Mouse (Mus musculus) urinary bladder, postnatal 10 days (tissue): ENCODE results near the gene Steap3.

Experiments used
- DNase-seq: peaks from one replicate; pipeline ENCODE4 v3.0.0; 2022; ENCODE audit warnings: low spot score

The Steap3 gene

DNA sequence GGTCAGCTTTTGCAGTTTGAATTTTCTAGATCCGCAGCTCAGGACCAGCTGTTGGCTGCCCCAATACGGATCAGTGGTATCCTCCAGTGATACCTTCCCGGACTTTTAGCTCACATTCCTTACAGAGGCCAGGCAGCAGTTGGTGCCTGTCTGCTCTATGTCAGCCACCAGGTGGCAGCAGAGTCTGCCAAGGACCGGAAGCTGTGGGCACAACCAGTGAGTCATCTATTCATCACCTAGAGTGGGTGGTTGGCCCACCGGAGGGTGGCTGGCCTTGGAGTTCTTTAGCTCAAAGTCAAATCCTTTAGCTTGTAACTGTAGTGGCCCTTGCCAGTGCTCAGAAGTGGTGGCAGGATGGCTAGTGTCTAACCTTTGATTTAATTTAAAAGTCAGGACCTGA lies 75.3 kb downstream of the Steap3 start:
- peak; percentile 22 for DNase-seq

GRCm38 (mm10) chr1:120196724-120197123 lies 75.8 kb downstream of the Steap3 start:
- DNase-seq: no peak

DNA sequence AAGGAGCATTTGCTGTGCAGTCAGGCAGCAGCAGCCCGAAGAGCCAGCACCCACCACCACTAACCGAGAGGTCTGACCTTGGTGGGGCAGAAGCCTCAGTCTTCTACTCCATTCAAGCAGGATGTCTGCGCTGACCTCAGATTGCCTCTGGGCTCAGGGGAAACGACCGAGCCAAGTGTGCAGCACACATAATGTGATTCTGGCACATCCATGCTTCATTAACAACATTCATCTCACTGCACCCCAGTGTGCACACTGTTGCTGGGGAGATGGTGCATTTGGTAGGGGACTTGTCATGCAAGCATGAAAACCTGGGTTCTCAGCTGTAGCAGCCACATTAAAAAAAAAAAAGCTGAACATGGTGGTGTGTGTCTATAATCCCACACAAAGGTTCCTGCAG lies 76.6 kb downstream of the Steap3 start:
- DNase-seq: no peak

DNA sequence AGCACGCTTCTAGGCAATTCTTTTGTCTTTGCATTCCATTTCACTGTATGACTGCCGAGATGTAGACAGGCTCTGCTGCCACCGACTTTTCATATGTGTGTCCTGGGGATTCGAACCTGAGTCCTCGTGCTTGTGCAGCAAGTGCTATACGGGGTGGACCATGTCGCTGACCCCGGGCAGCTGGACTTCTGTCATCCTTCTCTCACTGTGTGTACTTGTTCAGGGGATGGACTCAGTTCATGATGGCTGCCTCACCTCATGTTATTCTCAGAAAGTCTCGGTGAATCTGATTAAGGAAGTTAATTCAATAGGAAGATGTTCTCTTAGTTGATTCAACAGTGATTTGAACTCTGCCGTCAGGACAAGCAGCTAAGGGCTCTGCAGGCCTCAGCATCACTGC lies 78.9 kb downstream of the Steap3 start:
- no peak for DNase-seq

GRCm38 (mm10) chr1:120192321-120192720 lies 80.2 kb downstream of the Steap3 start:
- DNase-seq: no peak

GRCm38 (mm10) chr1:120190946-120191345 lies 81.6 kb downstream of the Steap3 start:
- no peak for DNase-seq

GRCm38 (mm10) chr1:120190300-120190699 lies 82.2 kb downstream of the Steap3 start:
- no peak for DNase-seq

- no peak for DNase-seq
Measured at GRCm38 (mm10) chr1:120189206-120189605, 83.3 kb downstream of the Steap3 start.

GRCm38 (mm10) chr1:120187059-120187458 lies 85.4 kb downstream of the Steap3 start:
- DNase-seq: no peak

DNA sequence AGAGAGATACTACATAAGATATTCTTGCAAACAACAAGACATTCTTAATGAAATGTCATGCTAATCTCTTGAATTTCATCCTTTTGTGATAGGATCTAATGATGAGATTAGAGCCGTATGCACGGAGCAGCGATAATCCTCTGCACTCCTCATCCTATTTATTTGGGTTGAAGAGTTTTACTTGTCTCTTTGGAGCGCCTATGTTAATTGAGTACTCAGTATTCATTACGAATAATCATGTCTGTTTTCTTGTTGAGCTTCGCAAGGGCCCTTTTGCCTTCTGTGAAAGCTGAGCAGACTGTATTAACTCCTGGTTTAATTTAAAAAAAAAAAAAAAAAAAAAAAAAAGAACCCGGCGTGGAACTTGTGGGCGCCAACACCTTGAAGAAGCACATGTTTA lies 85.8 kb downstream of the Steap3 start:
- no peak for DNase-seq

DNA sequence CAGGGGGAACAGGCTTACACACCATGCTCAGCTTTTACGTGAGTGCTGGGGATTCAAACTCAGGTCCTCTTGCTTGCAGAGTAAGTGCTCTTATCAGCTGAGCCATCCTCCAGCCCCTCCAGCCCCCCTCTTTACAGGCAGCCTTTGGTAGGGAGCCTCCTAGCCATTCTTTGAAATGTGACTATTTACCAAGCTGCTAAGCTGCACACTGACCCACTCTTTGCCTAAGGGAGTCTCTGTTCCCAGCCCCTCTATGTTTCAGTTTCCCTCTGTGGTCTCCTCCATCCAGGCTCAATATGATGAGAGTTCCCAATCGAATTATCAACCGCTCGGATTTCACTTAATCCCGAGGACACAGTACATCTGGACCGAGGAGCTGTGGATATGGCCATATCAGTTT lies 86.3 kb downstream of the Steap3 start:
- no peak for DNase-seq

- no peak for DNase-seq
Measured at GRCm38 (mm10) chr1:120177141-120177540, 95.4 kb downstream of the Steap3 start.

GRCm38 (mm10) chr1:120176313-120176712 lies 96.2 kb downstream of the Steap3 start:
- no peak for DNase-seq

- no peak for DNase-seq
Measured at GRCm38 (mm10) chr1:120174991-120175390, 97.5 kb downstream of the Steap3 start.

GRCm38 (mm10) chr1:120171819-120172521 lies 100.5 kb downstream of the Steap3 start:
- DNase-seq: no peak

- DNase-seq: no peak
Measured at GRCm38 (mm10) chr1:120170307-120170706, 102.2 kb downstream of the Steap3 start.

DNA sequence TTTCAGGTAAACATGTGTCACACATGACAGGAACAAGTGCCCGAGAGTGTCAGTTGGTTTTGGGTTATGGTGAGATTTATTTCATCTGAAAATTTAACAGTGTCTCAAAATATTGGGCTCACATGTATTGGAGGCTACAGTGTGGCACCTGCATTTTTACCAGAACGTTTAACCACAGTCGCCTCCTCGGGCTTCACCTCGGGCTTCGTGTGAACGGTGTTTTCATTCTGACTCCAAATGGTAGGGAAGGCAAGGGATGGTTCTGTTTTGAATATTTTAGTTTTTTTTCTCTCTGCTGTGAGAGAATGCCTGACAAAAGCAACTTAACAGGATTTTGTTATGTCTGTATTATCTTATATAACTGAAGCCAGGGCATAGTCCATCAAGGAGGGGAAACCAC lies 103.8 kb downstream of the Steap3 start:
- DNase-seq: no peak

DNA sequence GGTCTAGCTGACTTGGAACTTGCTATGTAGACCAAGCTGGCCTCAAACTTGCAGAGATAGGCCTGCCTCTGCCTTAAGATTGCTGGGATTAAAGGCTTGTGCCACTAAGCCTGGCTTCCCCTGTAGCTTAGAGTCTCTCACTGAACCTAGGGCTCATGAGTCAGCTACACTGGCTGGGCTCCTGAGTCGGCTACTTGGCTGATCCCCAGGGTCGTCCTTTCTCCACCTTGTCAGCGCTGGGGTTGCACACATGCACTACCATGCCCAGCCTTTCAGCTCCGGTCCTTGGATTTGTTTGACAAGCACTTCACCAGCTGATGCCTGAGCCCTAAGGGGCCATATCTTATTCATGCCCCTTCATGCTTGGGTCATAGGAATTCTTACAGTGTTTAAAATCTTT lies 104.5 kb downstream of the Steap3 start:
- no peak for DNase-seq

DNA sequence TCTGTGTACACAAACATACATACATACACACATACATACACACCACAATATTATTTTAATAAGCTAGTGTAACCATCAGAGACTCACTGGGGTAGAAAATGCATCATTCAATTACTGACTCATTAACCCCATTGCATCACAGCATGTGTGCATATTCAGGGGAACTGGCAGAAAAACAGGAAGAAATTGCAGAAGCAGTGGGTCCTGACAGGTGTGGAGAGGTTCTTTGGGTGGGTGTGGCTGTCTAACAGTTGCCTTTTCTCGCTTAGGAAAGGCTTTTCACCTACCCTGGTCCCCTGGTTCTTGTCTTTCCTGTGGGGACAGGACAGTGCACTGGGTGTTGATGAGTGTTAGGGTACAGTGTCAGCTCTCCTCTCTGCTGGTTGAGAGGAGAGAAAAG lies 109.9 kb downstream of the Steap3 start:
- no peak for DNase-seq

DNA sequence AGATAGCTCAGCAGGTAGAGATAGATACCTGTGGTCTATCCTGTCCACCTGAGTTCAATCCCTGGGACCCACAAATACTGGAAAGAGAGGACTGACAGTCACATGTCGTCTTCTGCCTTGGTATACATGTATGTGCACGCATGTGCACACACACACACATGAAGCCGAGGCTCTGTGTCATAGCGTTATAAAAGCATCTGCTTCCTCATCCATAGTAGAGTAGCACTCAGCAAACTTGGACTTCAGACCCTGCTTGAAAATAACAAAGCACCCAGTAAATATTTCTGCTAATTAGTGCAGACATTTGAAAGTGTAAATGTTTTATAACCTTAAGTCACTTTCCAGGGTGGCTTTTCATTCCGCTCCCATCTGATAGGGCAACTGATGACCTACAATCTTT lies 111.0 kb downstream of the Steap3 start:
- no peak for DNase-seq

GRCm38 (mm10) chr1:120158474-120159127 lies 113.9 kb downstream of the Steap3 start:
- no peak for DNase-seq

DNA sequence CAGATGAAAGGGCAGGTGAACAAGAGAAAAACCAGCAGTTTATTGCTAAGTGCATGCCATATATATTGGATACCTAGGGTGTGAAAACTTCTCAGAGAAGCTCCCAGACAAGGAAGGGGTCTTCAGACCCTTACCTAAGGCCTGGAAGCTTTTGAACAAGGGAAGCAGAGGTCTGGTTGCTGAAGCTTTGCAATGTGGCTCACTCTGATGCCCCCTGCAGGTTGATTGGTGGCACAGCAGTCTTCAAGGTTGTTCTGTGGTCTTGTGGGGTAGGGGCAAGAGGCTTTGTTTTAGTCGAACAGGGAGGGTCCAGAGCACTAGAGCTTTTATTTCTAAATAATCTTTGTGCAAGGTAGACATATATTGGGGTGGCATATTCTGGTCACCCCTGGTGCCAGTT lies 117.2 kb downstream of the Steap3 start:
- no peak for DNase-seq

DNA sequence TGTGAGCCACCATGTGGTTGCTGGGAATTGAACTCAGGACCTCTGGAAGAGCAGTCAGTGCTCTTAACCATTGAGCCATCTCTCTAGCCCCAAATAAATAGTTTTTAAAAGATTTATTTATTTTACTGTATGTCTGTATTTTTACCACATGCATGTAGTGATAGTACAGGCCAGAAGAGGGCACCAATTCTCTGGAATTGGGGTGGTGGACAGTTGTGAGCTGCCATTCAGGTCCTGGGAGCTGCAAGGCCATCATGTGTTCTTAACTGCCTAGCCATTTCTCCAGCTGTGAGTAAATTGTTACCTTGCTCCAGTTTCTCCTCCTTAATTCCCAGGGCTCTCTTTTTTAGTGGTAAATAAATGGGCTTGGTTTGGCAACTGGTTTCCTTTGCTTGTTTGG lies 118.3 kb downstream of the Steap3 start:
- DNase-seq: no peak

DNA sequence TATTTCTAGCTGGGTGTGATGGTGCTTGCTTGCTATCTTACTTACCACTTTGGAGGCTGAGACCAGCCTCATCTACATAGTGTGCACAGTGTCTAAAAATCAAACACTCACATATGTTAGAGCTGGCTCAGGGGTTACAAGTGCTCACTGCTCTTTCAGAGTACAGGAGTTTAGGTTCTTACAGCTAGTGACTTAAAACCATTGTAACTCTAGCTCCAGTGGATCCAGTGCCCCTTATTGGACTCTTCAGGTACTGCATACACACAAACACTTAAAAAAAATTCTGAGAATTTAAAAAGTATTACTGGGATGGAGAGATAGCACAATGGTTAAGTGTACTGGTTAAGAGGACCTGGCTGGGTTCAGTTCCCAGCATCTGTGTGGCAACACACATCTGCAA lies 125.5 kb downstream of the Steap3 start:
- no peak for DNase-seq
